Mouse (Mus musculus) lung, postnatal 0 days (tissue): ENCODE data around the gene Spice1.
A peak's percentile ranks its signal among the peaks of the same experiment; 100 is the strongest.

Experiments
- CTCF ChIP-seq: IDR thresholded peaks from 2 replicates; pipeline ENCODE4 v1.5.1; 2016; ENCODE audit warnings: antibody characterized with exemption, mild to moderate bottlenecking
- EP300 ChIP-seq: IDR thresholded peaks from 2 replicates; pipeline ENCODE4 v1.6.1; 2016; ENCODE audit warnings: antibody characterized with exemption, mild to moderate bottlenecking, control low read depth

DNA sequence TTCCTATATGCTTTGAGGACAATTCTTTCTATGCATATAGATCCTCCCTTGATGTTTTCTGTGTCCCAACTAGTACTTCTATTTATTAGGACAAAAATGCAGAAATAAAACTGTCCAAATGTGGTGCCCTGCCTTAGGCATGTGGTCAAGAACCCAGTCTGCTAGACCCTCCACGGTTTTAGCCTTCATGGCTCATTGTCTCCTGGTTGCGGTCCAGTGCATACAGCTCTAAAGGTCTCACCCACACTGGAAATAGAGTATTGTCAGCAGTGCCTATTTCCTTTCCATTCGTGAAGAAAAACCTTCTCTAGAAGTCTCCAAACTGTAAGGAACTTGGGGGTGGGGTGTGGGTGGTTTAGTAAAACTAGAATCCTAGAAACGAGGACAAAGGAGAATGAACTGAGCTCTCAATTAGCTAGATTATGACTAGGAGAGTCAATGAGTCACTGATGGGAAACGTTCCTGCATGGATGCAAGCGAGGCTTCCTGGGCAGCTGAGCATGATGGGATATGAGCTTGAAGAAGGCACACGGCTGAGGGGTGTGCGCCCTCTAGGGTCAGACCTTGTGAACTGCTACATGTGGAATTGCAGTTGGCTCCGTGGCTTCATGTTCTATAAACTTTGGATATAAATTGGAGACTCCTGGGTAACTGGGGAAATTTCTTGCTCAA, 45.1 kb downstream of the Spice1 start:
- TF ChIP-seq EP300 (no peak), CTCF (peak; percentile 83)
